Mouse (Mus musculus) midbrain, embryonic 11.5 days (tissue): ENCODE measurements around the gene Cryl1. TPM values are rescaled to one million over a fixed set of nuclear protein-coding genes. Genes with fewer than 3 reads are reported as not detected.
A peak's percentile ranks its signal among the peaks of the same experiment; 100 is the strongest.

Experiments used
- ATAC-seq: fragments of 200-750 bp; cut with Nextera tagmentation; 2 replicates; pipeline ENCODE4 v1.8.0; 2017; ENCODE audit warnings: moderate TSS enrichment, moderate library complexity; ENCODE audit not compliant: low FRiP score
- DNase-seq: peaks from one replicate; pipeline ENCODE4 v3.0.0; 2015; ENCODE audit warnings: low spot score; ENCODE audit errors: missing footprints
- H3K27ac ChIP-seq: fragments of 300-500 bp; sonication (generic); 2 replicates; pipeline ENCODE4 v1.5.1; 2014; ENCODE audit warnings: low read depth, low read length
- H3K27me3 ChIP-seq: fragments of 300-500 bp; sonication (generic); 2 replicates; pipeline ENCODE4 v1.6.1; 2014; ENCODE audit warnings: mild to moderate bottlenecking, low read length, moderate library complexity, mixed read lengths; ENCODE audit not compliant: control insufficient read depth, insufficient read depth
- H3K36me3 ChIP-seq: fragments of 300-500 bp; sonication (generic); 2 replicates; pipeline ENCODE4 v1.6.1; 2014; ENCODE audit warnings: mild to moderate bottlenecking, low read length, moderate library complexity, mixed read lengths; ENCODE audit not compliant: control insufficient read depth, insufficient read depth
- H3K4me1 ChIP-seq: fragments of 300-500 bp; sonication (generic); 2 replicates; pipeline ENCODE4 v1.6.1; 2014; ENCODE audit warnings: low read length; ENCODE audit not compliant: control insufficient read depth, insufficient read depth
- H3K4me2 ChIP-seq: fragments of 300-500 bp; sonication (generic); 2 replicates; pipeline ENCODE4 v1.6.1; 2014; ENCODE audit warnings: mild to moderate bottlenecking, moderate library complexity
- H3K4me3 ChIP-seq: fragments of 300-500 bp; sonication (generic); 2 replicates; pipeline ENCODE4 v1.5.1; 2014; ENCODE audit warnings: low read depth, low read length
- H3K9ac ChIP-seq: fragments of 300-500 bp; sonication (generic); 2 replicates; pipeline ENCODE4 v1.6.1; 2014; ENCODE audit warnings: low read length
- H3K9me3 ChIP-seq: fragments of 300-500 bp; sonication (generic); 2 replicates; pipeline ENCODE4 v1.6.1; 2016; ENCODE audit warnings: low read length; ENCODE audit not compliant: control insufficient read depth
- whole genome bisulfite sequencing: fragments of 180-500 bp; shearing (Covaris S2); extraction: QIAGEN DNeasy Blood & Tissue Kit; methylation state at CpG from one replicate; pipeline ENCODE4 v1.1.7; 2014; 5-methylcytosine and 5-hydroxymethylcytosine counted together
- polyA plus RNA-seq: library from polyadenylated mRNA; unstranded; fragments of >200 nt; fragmentation: Nextera tagmentation; extraction: Ambion mirVana; gene quantifications from 2 replicates; pipeline ENCODE4 v1.2.1, GENCODE M21; 2014

Cryl1 gene
- polyA plus RNA-seq, 1 experiment from 2014 or later, result 8.2 TPM

DNA sequence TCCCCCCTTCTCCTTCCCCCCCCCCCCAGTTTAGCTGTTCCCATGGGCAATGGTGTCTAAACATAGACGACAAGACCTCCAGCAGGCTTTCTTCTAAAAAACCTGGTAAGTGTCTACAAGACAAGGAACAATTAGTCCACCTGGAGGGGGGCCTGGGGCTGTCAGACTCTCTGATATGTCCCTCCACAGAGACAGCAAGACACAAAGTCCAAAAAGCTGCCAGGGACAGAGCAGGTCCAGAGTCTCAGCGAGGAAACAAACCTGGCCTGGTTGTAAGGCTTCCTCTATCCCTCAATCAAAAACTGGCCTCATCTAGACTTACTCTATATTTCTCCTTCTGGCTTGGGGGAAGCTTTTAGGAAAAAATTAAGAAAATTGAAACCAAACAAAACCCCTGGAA is 115.7 kb downstream of the Cryl1 start:
- ATAC-seq (no peak), DNase-seq (peak; percentile 82)
- Histone ChIP-seq H3K9ac (no peak overlapping the region), H3K36me3 (no peaks in the 10 kb centered on the region), H3K4me3 (no peak overlapping the region), H3K4me1 (no peaks in the 10 kb centered on the region), H3K9me3 (no peaks in the 10 kb centered on the region), H3K4me2 (no peak overlapping the region), H3K27ac (no peak overlapping the region), H3K27me3 (no peaks in the 10 kb centered on the region)
- WGBS, result 63% methylated on average over 2 of the region's 2 CpGs

DNA sequence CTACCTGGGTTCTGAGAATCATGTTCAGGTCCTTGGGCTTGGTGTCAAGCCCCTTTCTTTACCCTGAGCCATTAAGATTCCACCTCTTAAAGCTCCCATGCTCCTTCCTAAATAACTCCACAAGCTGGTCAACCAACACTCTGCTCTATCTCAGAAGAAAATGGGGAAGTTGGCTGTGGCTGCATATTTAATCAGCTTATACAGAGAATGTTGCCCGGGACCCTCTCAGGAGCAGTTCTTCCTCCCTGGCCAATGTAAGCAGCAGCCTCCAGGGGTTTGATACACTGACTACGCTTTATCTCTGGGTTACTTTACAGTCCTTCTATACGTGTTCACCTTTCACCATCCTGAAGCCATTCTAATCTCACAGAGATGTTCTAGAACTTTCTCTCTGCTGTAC is 117.5 kb downstream of the Cryl1 start:
- no peak overlapping the region for H3K27ac ChIP-seq
- DNase-seq, result peak; percentile 35
- WGBS, result 91% methylated on average over 3 of the region's 3 CpGs
- no peak overlapping the region for H3K4me2 ChIP-seq
- H3K36me3 ChIP-seq, result no peaks in the 10 kb centered on the region
- no peak overlapping the region for H3K9ac ChIP-seq
- H3K27me3 ChIP-seq, result no peaks in the 10 kb centered on the region
- H3K4me1 ChIP-seq, result no peaks in the 10 kb centered on the region
- no peaks in the 10 kb centered on the region for H3K9me3 ChIP-seq
- ATAC-seq, result no peak
- no peak overlapping the region for H3K4me3 ChIP-seq

DNA sequence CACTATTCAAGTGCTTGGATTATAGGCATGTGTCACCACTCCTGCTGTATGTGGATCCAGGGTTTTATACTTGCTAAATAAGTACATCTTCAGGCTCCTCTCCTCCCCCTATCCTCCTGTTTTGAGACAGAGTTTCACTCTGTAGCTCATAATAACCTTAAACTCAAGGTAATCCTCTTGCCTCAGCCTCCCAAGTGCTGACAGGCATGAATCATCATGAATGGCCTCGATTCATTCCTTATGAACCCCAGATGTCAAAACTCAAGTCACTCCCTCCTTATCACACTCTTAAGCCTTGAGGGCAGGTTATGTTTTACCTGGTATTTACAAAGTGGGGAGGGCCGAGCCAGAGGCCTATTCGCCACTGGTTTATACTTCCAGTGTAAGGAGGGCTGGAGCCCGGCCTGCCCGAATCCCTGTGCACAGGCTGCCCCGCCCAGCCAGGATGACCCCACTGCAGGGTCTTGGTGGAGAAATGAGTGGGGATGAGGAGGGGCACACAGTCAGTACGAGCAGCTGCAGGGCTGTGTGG is 121.8 kb downstream of the Cryl1 start:
- Histone ChIP-seq H3K27me3 (no peaks in the 10 kb centered on the region), H3K9me3 (no peaks in the 10 kb centered on the region), H3K4me1 (no peaks in the 10 kb centered on the region), H3K4me3 (no peak overlapping the region), H3K36me3 (no peaks in the 10 kb centered on the region), H3K9ac (no peak overlapping the region), H3K4me2 (no peak overlapping the region), H3K27ac (no peak overlapping the region)
- DNase-seq, result peak; percentile 19
- 90% methylated on average over 7 of the region's 7 CpGs for WGBS
- no peak for ATAC-seq

DNA sequence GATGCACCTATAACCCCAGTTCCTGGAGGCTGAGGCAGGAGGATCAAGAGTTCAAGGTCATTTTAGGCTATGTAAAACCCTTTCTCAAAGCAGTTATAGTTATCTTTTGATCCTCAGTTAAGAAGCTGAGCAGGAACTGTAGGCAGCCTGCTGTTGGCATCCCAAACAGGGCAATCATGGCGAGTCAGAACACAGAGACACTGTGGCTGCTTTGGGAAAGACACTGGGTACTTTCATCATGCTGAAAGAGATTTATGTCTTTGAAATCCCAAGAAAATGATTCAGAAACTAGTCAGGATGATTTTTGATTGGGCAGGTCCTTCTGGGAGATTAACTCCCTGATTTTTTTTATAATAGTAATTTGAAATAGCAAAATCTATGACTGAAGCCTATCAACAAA is 126.0 kb downstream of the Cryl1 start:
- peak; percentile 44 for DNase-seq
- no peak overlapping the region for H3K4me3 ChIP-seq
- H3K4me2 ChIP-seq, result no peak overlapping the region
- no peak overlapping the region for H3K27ac ChIP-seq
- H3K9ac ChIP-seq, result no peak overlapping the region
- no peaks in the 10 kb centered on the region for H3K36me3 ChIP-seq
- no peaks in the 10 kb centered on the region for H3K27me3 ChIP-seq
- H3K9me3 ChIP-seq, result no peaks in the 10 kb centered on the region
- H3K4me1 ChIP-seq, result no peaks in the 10 kb centered on the region
- WGBS, result 69% methylated on average over 1 of the region's 1 CpGs
- ATAC-seq, result no peak

- WGBS, result 61% methylated on average over 1 of the region's 1 CpGs
- Histone ChIP-seq H3K4me3 (no peak overlapping the region), H3K27ac (no peak overlapping the region), H3K4me1 (no peaks in the 10 kb centered on the region), H3K27me3 (no peaks in the 10 kb centered on the region), H3K4me2 (no peak overlapping the region), H3K36me3 (no peaks in the 10 kb centered on the region), H3K9me3 (no peaks in the 10 kb centered on the region), H3K9ac (no peak overlapping the region)
- ATAC-seq (no peak), DNase-seq (peak; percentile 57)
These were observed 126.5 kb downstream of the Cryl1 start for GRCm38 (mm10) chr14:57271861-57272260.

- no peak for ATAC-seq
- H3K4me1 ChIP-seq, result no peaks in the 10 kb centered on the region
- H3K27ac ChIP-seq, result no peak overlapping the region
- no peaks in the 10 kb centered on the region for H3K27me3 ChIP-seq
- no peak overlapping the region for H3K4me3 ChIP-seq
- 86% methylated on average over 3 of the region's 3 CpGs for WGBS
- H3K36me3 ChIP-seq, result no peaks in the 10 kb centered on the region
- H3K9me3 ChIP-seq, result no peaks in the 10 kb centered on the region
- no peak overlapping the region for H3K9ac ChIP-seq
- H3K4me2 ChIP-seq, result no peak overlapping the region
- peak; percentile 31 for DNase-seq
These were observed 129.4 kb downstream of the Cryl1 start for GRCm38 (mm10) chr14:57268900-57269299.

- Histone ChIP-seq H3K27me3 (no peaks in the 10 kb centered on the region), H3K27ac (no peak overlapping the region), H3K9me3 (no peaks in the 10 kb centered on the region), H3K4me3 (no peak overlapping the region), H3K4me1 (no peaks in the 10 kb centered on the region), H3K9ac (no peak overlapping the region), H3K4me2 (no peak overlapping the region), H3K36me3 (no peaks in the 10 kb centered on the region)
- 87% methylated on average over 3 of the region's 3 CpGs for WGBS
- peak; percentile 61 for DNase-seq
- ATAC-seq, result no peak
These were observed 130.0 kb downstream of the Cryl1 start for GRCm38 (mm10) chr14:57268344-57268743.

- no peak for DNase-seq
- no peaks in the 10 kb centered on the region for H3K27me3 ChIP-seq
- no peak overlapping the region for H3K9ac ChIP-seq
- no peak overlapping the region for H3K27ac ChIP-seq
- 91% methylated on average over 10 of the region's 10 CpGs for WGBS
- H3K4me3 ChIP-seq, result no peak overlapping the region
- no peaks in the 10 kb centered on the region for H3K9me3 ChIP-seq
- no peaks in the 10 kb centered on the region for H3K36me3 ChIP-seq
- no peak overlapping the region for H3K4me2 ChIP-seq
- H3K4me1 ChIP-seq, result no peaks in the 10 kb centered on the region
- no peak for ATAC-seq
These were observed 134.4 kb downstream of the Cryl1 start for GRCm38 (mm10) chr14:57263943-57264342.

DNA sequence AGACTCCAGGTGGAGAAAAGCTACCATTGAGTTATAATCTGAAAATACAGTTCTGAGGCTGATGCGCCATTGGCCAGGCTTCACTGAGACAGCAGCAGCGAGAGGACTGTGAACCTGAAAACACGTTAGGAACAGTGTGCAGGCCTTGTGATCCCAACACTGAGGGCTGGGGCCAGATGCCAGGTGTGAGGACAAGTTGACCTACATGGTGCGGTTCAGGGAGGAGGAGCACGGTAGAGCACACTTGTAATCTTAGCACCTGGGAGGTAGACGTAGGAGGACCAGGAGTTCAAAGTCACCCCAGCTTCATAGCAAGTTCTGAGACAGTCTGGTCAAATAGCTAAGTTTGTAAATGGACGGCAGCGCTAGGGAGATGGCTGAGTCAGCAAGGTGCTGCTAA is 139.0 kb downstream of the Cryl1 start:
- Histone ChIP-seq H3K27ac (no peak overlapping the region), H3K36me3 (no peaks in the 10 kb centered on the region), H3K4me3 (no peak overlapping the region), H3K9me3 (no peaks in the 10 kb centered on the region), H3K4me1 (no peaks in the 10 kb centered on the region), H3K4me2 (no peak overlapping the region), H3K9ac (no peak overlapping the region), H3K27me3 (no peaks in the 10 kb centered on the region)
- ATAC-seq (no peak), DNase-seq (peak; percentile 19)
- 87% methylated on average over 8 of the region's 8 CpGs for WGBS

GRCm38 (mm10) chr14:57248661-57249060 is 149.7 kb downstream of the Cryl1 start:
- WGBS, result 68% methylated on average over 3 of the region's 3 CpGs

More at GRCm38 (mm10) chr14:57248661-57249060, 149.7 kb downstream of the Cryl1 start:
- Histone ChIP-seq H3K36me3 (no peaks in the 10 kb centered on the region), H3K27ac (no peak overlapping the region), H3K9me3 (no peaks in the 10 kb centered on the region), H3K27me3 (no peaks in the 10 kb centered on the region), H3K4me1 (no peaks in the 10 kb centered on the region), H3K9ac (no peak overlapping the region), H3K4me2 (no peak overlapping the region), H3K4me3 (no peak overlapping the region)
- no peak for ATAC-seq
- DNase-seq, result peak; percentile 77
